Mouse (Mus musculus) forebrain, embryonic 11.5 days (tissue): ENCODE results near the gene Naa40. TPM values are rescaled to one million over a fixed set of nuclear protein-coding genes. Genes with fewer than 3 reads are reported as not detected.
A peak's percentile ranks its signal among the peaks of the same experiment; 100 is the strongest.

Source experiments
- ATAC-seq: fragments of 200-750 bp; cut with Nextera tagmentation; replicated peaks from 2 replicates; pipeline ENCODE4 v1.8.0; 2017; ENCODE audit warnings: moderate TSS enrichment; ENCODE audit not compliant: low FRiP score
- DNase-seq: peaks from one replicate; pipeline ENCODE4 v3.0.0-alpha.2; 2017; ENCODE audit warnings: low spot score
- H3K27ac ChIP-seq: fragments of 300-500 bp; sonication (generic); 2 replicates; pipeline ENCODE4 v1.5.1; 2014; ENCODE audit warnings: low read depth, low read length
- H3K27me3 ChIP-seq: fragments of 300-500 bp; sonication (generic); 2 replicates; pipeline ENCODE4 v1.6.1; 2014; ENCODE audit warnings: mild to moderate bottlenecking, low read length, mixed read lengths; ENCODE audit not compliant: control insufficient read depth, insufficient read depth
- H3K36me3 ChIP-seq: fragments of 300-500 bp; sonication (generic); 2 replicates; pipeline ENCODE4 v1.6.1; 2014; ENCODE audit warnings: mild to moderate bottlenecking, low read length, moderate library complexity, mixed read lengths; ENCODE audit not compliant: control insufficient read depth, insufficient read depth
- H3K4me1 ChIP-seq: fragments of 300-500 bp; sonication (generic); replicated peaks from 2 replicates; pipeline ENCODE4 v1.6.1; 2014; ENCODE audit warnings: low read length, mixed read lengths; ENCODE audit not compliant: control insufficient read depth, insufficient read depth
- H3K4me2 ChIP-seq: fragments of 300-500 bp; sonication (generic); 2 replicates; pipeline ENCODE4 v1.6.1; 2014; ENCODE audit warnings: low read depth, mild to moderate bottlenecking, low read length, moderate library complexity, mixed read lengths; ENCODE audit not compliant: severe bottlenecking
- H3K4me3 ChIP-seq: fragments of 300-500 bp; sonication (generic); 2 replicates; pipeline ENCODE4 v1.5.1; 2014; ENCODE audit warnings: low read depth, low read length
- H3K9ac ChIP-seq: fragments of 300-500 bp; sonication (generic); 2 replicates; pipeline ENCODE4 v1.6.1; 2014; ENCODE audit warnings: low read length
- H3K9me3 ChIP-seq: fragments of 300-500 bp; sonication (generic); 2 replicates; pipeline ENCODE4 v1.6.1; 2016; ENCODE audit warnings: low read length, mixed read lengths; ENCODE audit not compliant: control insufficient read depth
- WGBS: fragments of 180-500 bp; shearing (Covaris S2); extraction: QIAGEN DNeasy Blood & Tissue Kit; methylation state at CpG from one replicate; pipeline ENCODE4 v1.1.7; 2014; 5-methylcytosine and 5-hydroxymethylcytosine counted together
- polyA plus RNA-seq: library from polyadenylated mRNA; unstranded; fragments of >200 nt; fragmentation: Nextera tagmentation; extraction: Ambion mirVana; gene quantifications from 2 replicates; pipeline ENCODE4 v1.2.1, GENCODE M21; 2014

The Naa40 gene
- polyA plus RNA-seq, 1 experiment from 2014 or later = 106 TPM

GRCm38 (mm10) chr19:7261964-7262363 is 21.0 kb upstream of the Naa40 start:
- no peak overlapping the region for H3K4me3 ChIP-seq
- H3K4me2 ChIP-seq = no peak overlapping the region
- WGBS = 94% methylated on average over 3 of the region's 3 CpGs
- DNase-seq = no peak
- H3K27ac ChIP-seq = no peak overlapping the region
- no peaks in the 10 kb centered on the region for H3K27me3 ChIP-seq
- no peak for ATAC-seq
- H3K36me3 ChIP-seq = no peaks in the 10 kb centered on the region
- H3K9me3 ChIP-seq = peaks cover 3% of the 10 kb centered on the region; the same call in 1 of the 2 replicates
- H3K4me1 ChIP-seq = peaks cover 31% of the 10 kb centered on the region
- no peak overlapping the region for H3K9ac ChIP-seq

GRCm38 (mm10) chr19:7261476-7261875 is 20.5 kb upstream of the Naa40 start:
- Histone ChIP-seq H3K27ac (no peak overlapping the region), H3K27me3 (no peaks in the 10 kb centered on the region), H3K4me3 (no peak overlapping the region), H3K4me2 (no peak overlapping the region), H3K9ac (no peak overlapping the region), H3K9me3 (peaks cover 3% of the 10 kb centered on the region; the same call in 1 of the 2 replicates), H3K36me3 (no peaks in the 10 kb centered on the region), H3K4me1 (peaks cover 26% of the 10 kb centered on the region)
- WGBS = 88% methylated on average over 1 of the region's 1 CpGs
- ATAC-seq (no peak), DNase-seq (no peak)

- H3K9ac ChIP-seq = no peak overlapping the region
- peaks cover 3% of the 10 kb centered on the region; the same call in 1 of the 2 replicates for H3K9me3 ChIP-seq
- no peak overlapping the region for H3K27ac ChIP-seq
- H3K36me3 ChIP-seq = no peaks in the 10 kb centered on the region
- DNase-seq (no peak), ATAC-seq (no peak)
- no peak overlapping the region for H3K4me2 ChIP-seq
- no peaks in the 10 kb centered on the region for H3K4me1 ChIP-seq
- H3K27me3 ChIP-seq = no peaks in the 10 kb centered on the region
- WGBS = 82% methylated on average over 5 of the region's 5 CpGs
- no peak overlapping the region for H3K4me3 ChIP-seq
Measured at GRCm38 (mm10) chr19:7257881-7258280, 16.9 kb upstream of the Naa40 start.

GRCm38 (mm10) chr19:7246021-7246420 is 5.0 kb upstream of the Naa40 start:
- no peaks in the 10 kb centered on the region for H3K9me3 ChIP-seq
- H3K4me2 ChIP-seq = no peak overlapping the region
- DNase-seq = no peak
- no peaks in the 10 kb centered on the region for H3K36me3 ChIP-seq
- H3K9ac ChIP-seq = no peak overlapping the region
- H3K4me3 ChIP-seq = no peak overlapping the region
- no peak overlapping the region for H3K27ac ChIP-seq
- H3K4me1 ChIP-seq = no peaks in the 10 kb centered on the region
- no peak for ATAC-seq
- WGBS = 85% methylated on average over 3 of the region's 3 CpGs
- no peaks in the 10 kb centered on the region for H3K27me3 ChIP-seq

- DNase-seq = no peak
- Histone ChIP-seq H3K9ac (peak overlapping the region; percentile 87), H3K27ac (peak overlapping the region; percentile 81), H3K9me3 (no peaks in the 10 kb centered on the region), H3K27me3 (no peaks in the 10 kb centered on the region), H3K4me3 (peak overlapping the region; percentile 72), H3K4me1 (peaks cover 6% of the 10 kb centered on the region; the same call in 1 of the 2 replicates), H3K4me2 (peak overlapping the region; percentile 63), H3K36me3 (no peaks in the 10 kb centered on the region; the same call in 1 of the 2 replicates)
- no peak for ATAC-seq
- WGBS = 3% methylated on average over 13 of the region's 13 CpGs
Measured at GRCm38 (mm10) chr19:7240291-7240690, 692 bp downstream of the Naa40 start.

GRCm38 (mm10) chr19:7239574-7239973 is 1.4 kb downstream of the Naa40 start:
- WGBS = 91% methylated on average over 3 of the region's 3 CpGs
- DNase-seq (no peak), ATAC-seq (no peak)
- H3K36me3 ChIP-seq = no peaks in the 10 kb centered on the region; the same call in 1 of the 2 replicates
- H3K4me2 ChIP-seq = peak overlapping the region; percentile 63
- peaks cover 6% of the 10 kb centered on the region; the same call in 1 of the 2 replicates for H3K4me1 ChIP-seq
- peak overlapping the region; percentile 87; the same call in 1 of the 2 replicates for H3K9ac ChIP-seq
- H3K9me3 ChIP-seq = no peaks in the 10 kb centered on the region
- H3K4me3 ChIP-seq = peak overlapping the region; percentile 72
- no peaks in the 10 kb centered on the region for H3K27me3 ChIP-seq
- H3K27ac ChIP-seq = no peak overlapping the region

- 83% methylated on average over 4 of the region's 4 CpGs for WGBS
- H3K4me3 ChIP-seq = no peak overlapping the region
- H3K27me3 ChIP-seq = no peaks in the 10 kb centered on the region
- no peaks in the 10 kb centered on the region for H3K9me3 ChIP-seq
- H3K9ac ChIP-seq = no peak overlapping the region
- H3K4me1 ChIP-seq = peaks cover 6% of the 10 kb centered on the region; the same call in 1 of the 2 replicates
- H3K36me3 ChIP-seq = no peaks in the 10 kb centered on the region; the same call in 1 of the 2 replicates
- H3K27ac ChIP-seq = no peak overlapping the region
- DNase-seq (no peak), ATAC-seq (no peak)
- no peak overlapping the region for H3K4me2 ChIP-seq
Measured at GRCm38 (mm10) chr19:7236742-7237141, 4.2 kb downstream of the Naa40 start.

GRCm38 (mm10) chr19:7236011-7236410 is 5.0 kb downstream of the Naa40 start:
- Histone ChIP-seq H3K4me1 (peaks cover 6% of the 10 kb centered on the region; the same call in 1 of the 2 replicates), H3K9ac (no peak overlapping the region), H3K4me3 (no peak overlapping the region), H3K36me3 (no peaks in the 10 kb centered on the region; the same call in 1 of the 2 replicates), H3K27me3 (no peaks in the 10 kb centered on the region), H3K9me3 (no peaks in the 10 kb centered on the region), H3K4me2 (no peak overlapping the region), H3K27ac (no peak overlapping the region)
- DNase-seq (no peak), ATAC-seq (no peak)
- WGBS = 94% methylated on average over 2 of the region's 2 CpGs

GRCm38 (mm10) chr19:7235461-7235860 is 5.5 kb downstream of the Naa40 start:
- Histone ChIP-seq H3K4me1 (peaks cover 6% of the 10 kb centered on the region; the same call in 1 of the 2 replicates), H3K9me3 (no peaks in the 10 kb centered on the region), H3K36me3 (no peaks in the 10 kb centered on the region; the same call in 1 of the 2 replicates), H3K4me2 (no peak overlapping the region), H3K27ac (no peak overlapping the region), H3K4me3 (no peak overlapping the region), H3K9ac (no peak overlapping the region), H3K27me3 (no peaks in the 10 kb centered on the region)
- ATAC-seq (no peak), DNase-seq (no peak)
- WGBS = 89% methylated on average over 9 of the region's 9 CpGs
